Mouse (Mus musculus) stomach, postnatal 0 days (tissue): ENCODE data around the gene Alyref2. TPM values are rescaled to one million over a fixed set of nuclear protein-coding genes. Genes with fewer than 3 reads are reported as not detected.

Experiments used
- ATAC-seq: fragments of 200-750 bp; cut with Nextera tagmentation; 2 replicates; pipeline ENCODE4 v1.8.0; 2017; ENCODE audit not compliant: low FRiP score, low TSS enrichment
- DNase-seq: peaks from one replicate; pipeline ENCODE4 v3.0.0-alpha.2; 2016; ENCODE audit warnings: low spot score
- H3K27ac ChIP-seq: fragments of 300-500 bp; sonication (generic); replicated peaks from 2 replicates; pipeline ENCODE4 v1.5.1; 2014; ENCODE audit warnings: mild to moderate bottlenecking, control low read depth
- H3K27me3 ChIP-seq: fragments of 300-500 bp; sonication (generic); 2 replicates; pipeline ENCODE4 v1.6.1; 2014; ENCODE audit warnings: low read length; ENCODE audit not compliant: control insufficient read depth, insufficient read depth
- H3K36me3 ChIP-seq: fragments of 300-500 bp; sonication (generic); 2 replicates; pipeline ENCODE4 v1.6.1; 2014; ENCODE audit warnings: low read length, mixed read lengths; ENCODE audit not compliant: control insufficient read depth, insufficient read depth
- H3K4me1 ChIP-seq: fragments of 300-500 bp; sonication (generic); replicated peaks from 2 replicates; pipeline ENCODE4 v1.6.1; 2014; ENCODE audit warnings: antibody characterized with exemption; ENCODE audit not compliant: control insufficient read depth, insufficient read depth
- H3K4me2 ChIP-seq: fragments of 300-500 bp; sonication (generic); replicated peaks from 2 replicates; pipeline ENCODE4 v1.6.1; 2014; ENCODE audit warnings: low read depth, mild to moderate bottlenecking, control low read depth, moderate library complexity
- H3K4me3 ChIP-seq: fragments of 300-500 bp; sonication (generic); 2 replicates; pipeline ENCODE4 v1.5.1; 2014; ENCODE audit warnings: low read depth, low read length, control low read depth
- H3K9ac ChIP-seq: fragments of 300-500 bp; sonication (generic); 2 replicates; pipeline ENCODE4 v1.6.1; 2014; ENCODE audit warnings: mild to moderate bottlenecking, low read length, control low read depth, mixed read lengths
- H3K9me3 ChIP-seq: fragments of 300-500 bp; sonication (generic); 2 replicates; pipeline ENCODE4 v1.6.1; 2016; ENCODE audit warnings: low read length; ENCODE audit not compliant: control insufficient read depth
- CTCF ChIP-seq: IDR thresholded peaks from 2 replicates; pipeline ENCODE4 v1.5.1; 2016; ENCODE audit warnings: antibody characterized with exemption, low read depth, mild to moderate bottlenecking, moderate library complexity
- EP300 ChIP-seq: optimal IDR thresholded peaks from 2 replicates; pipeline ENCODE3; 2016; ENCODE audit warnings: antibody characterized with exemption
- WGBS: fragments of 180-500 bp; shearing (Covaris S2); extraction: QIAGEN DNeasy Blood & Tissue Kit; methylation state at CpG from one replicate; pipeline ENCODE4 v1.1.7; 2014; 5-methylcytosine and 5-hydroxymethylcytosine counted together
- polyA plus RNA-seq: library from polyadenylated mRNA; unstranded; fragments of >200 nt; fragmentation: Nextera tagmentation; extraction: Ambion mirVana; gene quantifications from 2 replicates; pipeline ENCODE4 v1.2.1, GENCODE M21; 2015

Gene Alyref2
- polyA plus RNA-seq: 11.1 and 11.2 TPM in 2 replicates

- H3K4me1 ChIP-seq: no peaks in the 10 kb centered on the region
- peak within 1 kb of the TSS; percentile 84 for H3K4me2 ChIP-seq
- WGBS: under 1% methylated on average over 19 of the region's 19 CpGs
- peak within 1 kb of the TSS; percentile 97 for H3K27ac ChIP-seq
- DNase-seq (peak; percentile 94), ATAC-seq (peak; percentile 90)
- peak within 1 kb of the TSS; percentile 78 for H3K9ac ChIP-seq
- H3K4me3 ChIP-seq: peak within 1 kb of the TSS; percentile 65
- no peaks in the 10 kb centered on the region for H3K36me3 ChIP-seq
- H3K27me3 ChIP-seq: no peaks in the 10 kb centered on the region
- TF ChIP-seq CTCF (peak; percentile 94), EP300 (peak; percentile 93)
- no peaks in the 10 kb centered on the region for H3K9me3 ChIP-seq
These were observed at the start of gene Alyref2 for GRCm38 (mm10) chr1:171503250-171503591. Gene Alyref2 (plus strand): TSS chr1:171503478.

GRCm38 (mm10) chr1:171454926-171455325, 48.4 kb upstream of the Alyref2 start:
- ATAC-seq (no peak), DNase-seq (no peak)
- Histone ChIP-seq H3K4me3 (no peak overlapping the region), H3K27me3 (no peaks in the 10 kb centered on the region), H3K27ac (no peak overlapping the region), H3K4me1 (no peaks in the 10 kb centered on the region; the same call in 1 of the 2 replicates), H3K36me3 (no peaks in the 10 kb centered on the region), H3K9ac (no peak overlapping the region), H3K4me2 (no peak overlapping the region), H3K9me3 (no peaks in the 10 kb centered on the region)
- TF ChIP-seq EP300 (no peak), CTCF (peak; percentile 40)
- 83% methylated on average over 6 of the region's 6 CpGs for WGBS

GRCm38 (mm10) chr1:171457568-171457967, 45.7 kb upstream of the Alyref2 start:
- Histone ChIP-seq H3K9me3 (no peaks in the 10 kb centered on the region), H3K36me3 (peaks cover 5% of the 10 kb centered on the region; the same call in 1 of the 2 replicates), H3K4me1 (no peaks in the 10 kb centered on the region), H3K9ac (no peak overlapping the region), H3K4me3 (no peak overlapping the region), H3K4me2 (no peak overlapping the region), H3K27ac (no peak overlapping the region), H3K27me3 (no peaks in the 10 kb centered on the region)
- no peak for TF ChIP-seq CTCF
- ATAC-seq (peak; percentile 46; the same call in 1 of the 2 replicates), DNase-seq (no peak)
- 84% methylated on average over 1 of the region's 1 CpGs for WGBS

GRCm38 (mm10) chr1:171459791-171460190, 43.5 kb upstream of the Alyref2 start:
- no peak for DNase-seq
- Histone ChIP-seq H3K9ac (no peak overlapping the region), H3K4me3 (no peak overlapping the region), H3K27ac (no peak overlapping the region), H3K4me2 (no peak overlapping the region), H3K4me1 (no peaks in the 10 kb centered on the region), H3K27me3 (no peaks in the 10 kb centered on the region), H3K36me3 (peaks cover 5% of the 10 kb centered on the region; the same call in 1 of the 2 replicates), H3K9me3 (no peaks in the 10 kb centered on the region)
- TF ChIP-seq EP300 (no peak), CTCF (no peak)
- no peak for ATAC-seq
- WGBS: 46% methylated on average over 5 of the region's 5 CpGs

- ATAC-seq: no peak; the same call in 1 of the 2 replicates
- H3K4me2 ChIP-seq: no peak overlapping the region
- no peak overlapping the region for H3K9ac ChIP-seq
- H3K27me3 ChIP-seq: no peaks in the 10 kb centered on the region
- no peaks in the 10 kb centered on the region for H3K4me1 ChIP-seq
- H3K27ac ChIP-seq: no peak overlapping the region
- H3K36me3 ChIP-seq: peaks cover 5% of the 10 kb centered on the region; the same call in 1 of the 2 replicates
- no peaks in the 10 kb centered on the region for H3K9me3 ChIP-seq
- TF ChIP-seq CTCF (no peak), EP300 (no peak)
- H3K4me3 ChIP-seq: no peak overlapping the region
- WGBS: 87% methylated on average over 22 of the region's 22 CpGs
- DNase-seq: no peak
These were observed 42.5 kb upstream of the Alyref2 start for GRCm38 (mm10) chr1:171460551-171461503.

GRCm38 (mm10) chr1:171463133-171463532, 40.1 kb upstream of the Alyref2 start:
- Histone ChIP-seq H3K9me3 (no peaks in the 10 kb centered on the region), H3K4me3 (no peak overlapping the region), H3K36me3 (peaks cover 5% of the 10 kb centered on the region; the same call in 1 of the 2 replicates), H3K4me1 (no peaks in the 10 kb centered on the region), H3K27me3 (no peaks in the 10 kb centered on the region), H3K9ac (no peak overlapping the region), H3K27ac (no peak overlapping the region), H3K4me2 (no peak overlapping the region)
- DNase-seq (no peak), ATAC-seq (no peak)
- TF ChIP-seq CTCF (peak; percentile 18; the same call in 1 of the 2 replicates), EP300 (no peak)
- WGBS: 78% methylated on average over 3 of the region's 3 CpGs
